Mouse (Mus musculus) intestine, embryonic 14.5 days (tissue): ENCODE measurements at regions not wholly inside any gene's neighbourhood (a gene's known extent, or its start where the extent isn't known, plus 50 kb on each side); places are given as distances from the start of the nearest gene placed in this dataset.

Experiments used
- ATAC-seq: fragments of 200-750 bp; cut with Nextera tagmentation; replicated peaks from 2 replicates; pipeline ENCODE4 v1.8.0; 2017; ENCODE audit warnings: low read depth, moderate number of reproducible peaks, moderate TSS enrichment, moderate library complexity; ENCODE audit not compliant: low FRiP score, low TSS enrichment
- DNase-seq: peaks from one replicate; pipeline ENCODE4 v3.0.0-alpha.2; 2018; ENCODE audit warnings: low spot score
- H3K27ac ChIP-seq: fragments of 300-500 bp; sonication (generic); 2 replicates; pipeline ENCODE4 v1.5.1; 2014; ENCODE audit warnings: low read depth, mild to moderate bottlenecking, control low read depth
- H3K27me3 ChIP-seq: fragments of 300-500 bp; sonication (generic); replicated peaks from 2 replicates; pipeline ENCODE4 v1.6.1; 2014; ENCODE audit warnings: low read length, control low read depth; ENCODE audit not compliant: control insufficient read depth, insufficient read depth
- H3K36me3 ChIP-seq: fragments of 300-500 bp; sonication (generic); 2 replicates; pipeline ENCODE4 v1.6.1; 2014; ENCODE audit warnings: low read length, control low read depth; ENCODE audit not compliant: control insufficient read depth, insufficient read depth
- H3K4me1 ChIP-seq: fragments of 300-500 bp; sonication (generic); replicated peaks from 2 replicates; pipeline ENCODE4 v1.6.1; 2014; ENCODE audit warnings: low read length, control low read depth, mixed read lengths; ENCODE audit not compliant: control insufficient read depth, insufficient read depth
- H3K4me2 ChIP-seq: fragments of 300-500 bp; sonication (generic); 2 replicates; pipeline ENCODE4 v1.6.1; 2014; ENCODE audit warnings: low read length
- H3K4me3 ChIP-seq: fragments of 300-500 bp; sonication (generic); 2 replicates; pipeline ENCODE4 v1.5.1; 2014; ENCODE audit warnings: low read depth, low read length, control low read depth, mixed read lengths
- H3K9ac ChIP-seq: fragments of 300-500 bp; sonication (generic); 2 replicates; pipeline ENCODE4 v1.6.1; 2014; ENCODE audit warnings: mild to moderate bottlenecking, low read length
- H3K9me3 ChIP-seq: fragments of 300-500 bp; sonication (generic); 2 replicates; pipeline ENCODE4 v1.6.1; 2016; ENCODE audit warnings: low read length, control low read depth; ENCODE audit not compliant: control insufficient read depth
- WGBS: fragments of 180-500 bp; shearing (Covaris S2); extraction: QIAGEN DNeasy Blood & Tissue Kit; methylation state at CpG from one replicate; pipeline ENCODE4 v1.1.7; 2014; 5-methylcytosine and 5-hydroxymethylcytosine counted together

DNA sequence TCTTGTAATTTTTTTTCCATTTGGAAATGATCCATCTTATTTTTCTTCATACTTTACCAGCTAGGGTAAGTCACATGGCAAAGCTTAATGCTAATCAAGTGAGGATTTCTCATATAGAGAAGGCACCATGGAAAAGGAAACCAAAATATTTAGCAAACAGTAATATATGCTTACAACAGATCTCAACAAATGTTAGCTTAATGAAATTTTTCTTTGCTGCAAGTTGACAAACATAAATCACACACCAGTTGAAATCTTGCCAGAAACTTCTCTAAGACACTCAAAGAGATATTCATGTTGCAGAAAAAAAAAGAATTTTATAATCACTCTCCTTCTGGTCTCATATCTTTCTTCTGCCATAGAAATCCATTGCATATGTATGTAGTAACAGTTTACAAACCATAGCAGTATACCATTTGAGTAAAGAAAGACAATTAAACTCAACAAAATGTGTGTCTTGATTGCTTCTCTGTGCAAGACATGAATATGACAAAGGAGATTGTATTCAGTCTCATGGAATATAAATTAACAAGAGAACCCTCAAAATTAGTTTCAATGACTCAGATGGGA is 408.3 kb upstream of the Gm10306 start:
- no peak overlapping the region for H3K4me3 ChIP-seq
- no peaks in the 10 kb centered on the region for H3K36me3 ChIP-seq
- no peak overlapping the region for H3K4me2 ChIP-seq
- no peak overlapping the region for H3K9ac ChIP-seq
- no peaks in the 10 kb centered on the region for H3K27me3 ChIP-seq
- ATAC-seq (no peak), DNase-seq (no peak)
- H3K4me1 ChIP-seq: 0 out of 2 replicates have a peak, but pooled peaks cover 2% of the 10 kb centered on the region
- no peaks in the 10 kb centered on the region for H3K9me3 ChIP-seq
- no peak overlapping the region for H3K27ac ChIP-seq

DNA sequence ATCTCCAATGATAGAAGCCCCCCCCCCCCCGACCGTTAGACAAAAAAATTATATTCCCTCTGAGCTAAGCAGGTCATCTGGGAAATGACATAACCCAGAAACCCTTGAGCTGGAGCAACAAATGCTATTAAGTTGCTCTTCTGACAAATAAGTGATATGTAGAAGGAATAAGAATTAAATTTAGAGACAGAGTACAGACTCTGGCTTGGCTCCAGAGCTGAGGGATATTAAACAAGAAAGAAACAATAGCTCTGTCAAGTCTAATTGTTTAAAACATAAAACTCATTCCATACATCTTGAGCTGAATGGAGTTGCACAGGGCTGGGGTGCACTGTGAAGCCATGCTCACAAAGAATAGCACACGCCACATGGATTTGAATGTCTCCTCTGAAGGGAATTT is 407.3 kb upstream of the Gm10306 start:
- Histone ChIP-seq H3K4me2 (no peak overlapping the region), H3K4me1 (0 out of 2 replicates have a peak, but pooled peaks cover 2% of the 10 kb centered on the region), H3K4me3 (no peak overlapping the region), H3K9ac (no peak overlapping the region), H3K27ac (no peak overlapping the region), H3K36me3 (no peaks in the 10 kb centered on the region), H3K9me3 (no peaks in the 10 kb centered on the region), H3K27me3 (no peaks in the 10 kb centered on the region)
- peak; percentile 36; the same call in 1 of the 2 replicates for ATAC-seq
- WGBS: 33% methylated on average over 3 of the region's 3 CpGs
- DNase-seq: no peak

DNA sequence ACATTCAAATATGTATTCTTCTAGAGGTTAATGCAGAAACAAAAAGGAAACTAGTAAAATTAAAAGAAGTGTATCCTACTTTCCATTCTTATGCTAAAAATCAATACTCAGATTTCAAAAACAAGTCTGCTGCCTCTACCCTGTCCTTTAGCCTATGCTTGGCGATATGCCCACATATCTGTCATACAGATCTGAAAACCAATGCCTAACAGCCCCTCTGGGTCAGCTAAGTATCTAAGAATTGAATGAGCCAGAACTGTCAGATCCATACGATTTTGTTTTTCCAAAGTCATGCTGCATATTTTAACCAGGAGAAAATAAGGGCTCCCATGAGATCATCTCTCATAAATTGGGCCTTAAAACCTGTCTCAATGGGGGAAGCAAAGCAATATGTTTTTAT is 395.7 kb upstream of the Gm10306 start:
- no peak overlapping the region for H3K27ac ChIP-seq
- no peaks in the 10 kb centered on the region for H3K9me3 ChIP-seq
- H3K4me3 ChIP-seq: no peak overlapping the region
- no peaks in the 10 kb centered on the region for H3K36me3 ChIP-seq
- H3K4me1 ChIP-seq: no peaks in the 10 kb centered on the region
- ATAC-seq (no peak), DNase-seq (no peak)
- no peak overlapping the region for H3K4me2 ChIP-seq
- H3K27me3 ChIP-seq: no peaks in the 10 kb centered on the region
- WGBS: 70% methylated on average over 2 of the region's 2 CpGs
- H3K9ac ChIP-seq: no peak overlapping the region

DNA sequence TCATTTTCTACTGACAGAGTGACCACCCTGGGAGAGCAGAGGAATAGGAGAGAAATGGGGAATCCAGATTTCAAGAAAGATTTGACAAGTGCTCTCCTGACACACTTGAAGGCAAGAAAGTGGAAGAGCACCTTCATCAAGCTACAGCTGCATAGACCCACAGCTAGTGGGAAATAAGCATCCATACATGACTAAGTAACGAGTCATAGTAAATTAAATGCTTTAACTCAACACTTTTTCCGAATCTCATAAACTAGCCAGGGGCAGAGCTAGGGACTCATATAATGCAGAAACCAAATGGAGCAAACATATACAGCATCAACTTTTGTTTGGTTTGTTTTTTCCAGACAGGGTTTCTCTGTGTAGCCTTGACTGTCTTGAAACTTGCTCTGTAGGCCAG is 383.2 kb upstream of the Gm10306 start:
- 85% methylated on average over 2 of the region's 2 CpGs for WGBS
- Histone ChIP-seq H3K36me3 (no peaks in the 10 kb centered on the region), H3K9me3 (no peaks in the 10 kb centered on the region), H3K4me2 (no peak overlapping the region), H3K27ac (no peak overlapping the region), H3K27me3 (no peaks in the 10 kb centered on the region), H3K9ac (no peak overlapping the region), H3K4me1 (no peaks in the 10 kb centered on the region), H3K4me3 (no peak overlapping the region)
- ATAC-seq (no peak), DNase-seq (no peak)

DNA sequence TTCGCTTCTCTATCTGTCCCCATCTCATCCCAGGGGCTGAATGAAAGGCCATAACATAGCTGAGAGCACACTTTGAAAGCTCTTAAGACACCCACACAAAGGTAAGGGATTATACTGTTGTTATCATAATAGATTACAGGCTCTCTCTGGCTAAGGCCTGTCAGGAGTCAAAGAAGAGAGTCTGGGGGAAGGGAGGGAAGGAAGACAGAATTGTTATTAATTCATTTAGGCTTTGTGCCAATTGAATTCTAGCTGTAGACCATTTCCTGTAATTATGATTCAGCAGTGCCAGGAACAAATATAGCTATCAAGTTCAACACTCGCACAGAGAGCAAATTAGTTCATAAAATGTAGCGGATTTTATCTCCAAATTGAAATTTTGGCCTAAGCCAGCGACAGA is 369.3 kb upstream of the Gm10306 start:
- Histone ChIP-seq H3K9me3 (no peaks in the 10 kb centered on the region), H3K4me2 (no peak overlapping the region), H3K4me3 (no peak overlapping the region), H3K9ac (no peak overlapping the region), H3K27me3 (no peaks in the 10 kb centered on the region), H3K27ac (no peak overlapping the region), H3K4me1 (no peaks in the 10 kb centered on the region), H3K36me3 (no peaks in the 10 kb centered on the region)
- ATAC-seq (no peak), DNase-seq (no peak)
- 66% methylated on average over 4 of the region's 4 CpGs for WGBS

DNA sequence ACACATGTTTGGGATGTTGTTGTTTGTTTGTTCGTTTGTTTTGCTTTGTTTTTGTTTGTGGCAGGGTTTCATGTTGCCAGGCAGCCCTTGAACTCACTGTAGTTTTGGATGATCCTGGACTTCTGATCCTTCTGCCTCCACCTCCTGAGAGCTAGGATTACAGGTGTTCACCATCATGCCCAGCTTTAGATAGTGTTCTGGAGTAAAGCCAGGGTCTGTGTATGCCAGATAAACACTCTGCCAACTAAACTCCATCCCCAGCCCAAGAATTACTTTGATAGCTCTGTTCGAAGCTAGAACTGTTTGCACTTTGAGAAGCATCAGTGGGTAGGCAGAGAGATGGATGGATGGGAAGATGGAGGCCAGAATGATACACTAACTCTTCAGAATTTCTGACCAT is 368.0 kb upstream of the Gm10306 start:
- no peak overlapping the region for H3K9ac ChIP-seq
- no peaks in the 10 kb centered on the region for H3K4me1 ChIP-seq
- no peak overlapping the region for H3K27ac ChIP-seq
- no peaks in the 10 kb centered on the region for H3K9me3 ChIP-seq
- H3K27me3 ChIP-seq: no peaks in the 10 kb centered on the region
- no peak overlapping the region for H3K4me2 ChIP-seq
- DNase-seq: no peak
- H3K36me3 ChIP-seq: no peaks in the 10 kb centered on the region
- 62% methylated on average over 2 of the region's 2 CpGs for WGBS
- H3K4me3 ChIP-seq: no peak overlapping the region
- no peak for ATAC-seq

DNA sequence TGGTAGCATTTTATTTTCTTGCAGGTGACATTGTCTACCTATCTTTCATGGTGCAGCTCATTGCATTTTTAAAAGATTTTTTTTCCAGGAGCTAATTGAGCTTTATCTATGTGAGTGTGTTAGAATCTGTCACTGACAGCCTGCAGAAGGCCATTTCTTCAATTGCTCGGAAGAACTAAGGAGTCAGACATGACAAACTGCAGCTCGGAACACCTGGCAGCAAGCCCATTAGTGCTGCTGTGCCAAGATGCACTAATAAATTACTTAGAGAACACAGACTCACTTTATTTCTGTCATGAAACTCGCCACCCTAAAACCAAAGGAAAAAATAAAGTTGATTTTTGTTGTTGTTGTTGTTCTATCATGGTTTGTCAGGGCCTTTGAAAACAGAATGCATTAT is 367.5 kb upstream of the Gm10306 start:
- H3K4me3 ChIP-seq: no peak overlapping the region
- no peak overlapping the region for H3K27ac ChIP-seq
- H3K27me3 ChIP-seq: no peaks in the 10 kb centered on the region
- no peak for ATAC-seq
- no peak overlapping the region for H3K4me2 ChIP-seq
- 25% methylated on average over 3 of the region's 3 CpGs for WGBS
- H3K9me3 ChIP-seq: no peaks in the 10 kb centered on the region
- H3K9ac ChIP-seq: no peak overlapping the region
- H3K36me3 ChIP-seq: no peaks in the 10 kb centered on the region
- DNase-seq: no peak
- H3K4me1 ChIP-seq: no peaks in the 10 kb centered on the region

DNA sequence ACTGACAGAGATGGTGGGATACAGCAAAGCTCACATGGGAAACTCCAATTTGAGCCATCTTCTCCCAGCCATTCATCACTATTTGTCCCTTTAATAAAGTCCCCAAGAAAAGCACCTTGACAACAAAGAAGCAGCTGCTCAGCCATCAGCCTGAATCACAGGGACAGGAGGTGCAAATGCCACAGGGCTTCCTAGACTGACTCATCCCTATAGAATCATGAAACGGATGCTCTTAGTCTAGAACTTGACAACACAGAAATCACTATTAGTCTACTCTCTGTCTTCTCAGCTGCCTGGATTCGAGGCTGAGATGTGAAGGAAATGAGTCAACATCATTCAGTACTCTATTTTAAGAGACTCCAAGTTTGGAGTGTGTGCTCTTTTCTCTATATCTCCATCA is 365.4 kb upstream of the Gm10306 start:
- Histone ChIP-seq H3K27ac (no peak overlapping the region), H3K9me3 (no peaks in the 10 kb centered on the region), H3K27me3 (no peaks in the 10 kb centered on the region), H3K4me1 (no peaks in the 10 kb centered on the region), H3K36me3 (no peaks in the 10 kb centered on the region), H3K4me2 (no peak overlapping the region), H3K4me3 (no peak overlapping the region), H3K9ac (no peak overlapping the region)
- DNase-seq (no peak), ATAC-seq (no peak)
- 76% methylated on average over 2 of the region's 2 CpGs for WGBS

DNA sequence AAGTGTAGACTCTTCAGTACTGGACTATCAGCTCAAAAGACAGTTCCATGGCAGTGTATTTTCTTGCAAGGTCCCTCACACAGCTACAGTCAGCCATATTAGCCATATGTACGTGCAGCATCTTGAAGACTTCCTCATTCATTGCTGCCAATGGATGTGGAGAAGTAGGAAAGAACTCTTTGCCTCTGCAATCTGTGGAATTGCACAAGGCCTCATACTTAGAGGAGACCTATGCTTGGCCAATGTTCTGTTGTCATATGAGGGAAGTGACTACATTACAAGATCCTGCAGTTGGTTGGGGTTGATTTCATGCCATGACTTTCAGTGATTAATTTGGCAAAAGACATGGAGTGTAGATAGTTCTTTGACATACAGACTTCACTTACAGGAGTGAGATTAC is 340.1 kb upstream of the Gm10306 start:
- Histone ChIP-seq H3K9ac (no peak overlapping the region), H3K9me3 (no peaks in the 10 kb centered on the region), H3K27me3 (no peaks in the 10 kb centered on the region), H3K4me3 (no peak overlapping the region), H3K27ac (no peak overlapping the region), H3K36me3 (no peaks in the 10 kb centered on the region), H3K4me1 (no peaks in the 10 kb centered on the region), H3K4me2 (no peak overlapping the region)
- ATAC-seq (no peak), DNase-seq (no peak)
- WGBS: 83% methylated on average over 1 of the region's 1 CpGs
